Mouse (Mus musculus): ENCODE measurements at regions not wholly inside any gene's neighbourhood (a gene's known extent, or its start where the extent isn't known, plus 50 kb on each side); places are given as distances from the start of the nearest gene placed in this dataset.

DNA sequence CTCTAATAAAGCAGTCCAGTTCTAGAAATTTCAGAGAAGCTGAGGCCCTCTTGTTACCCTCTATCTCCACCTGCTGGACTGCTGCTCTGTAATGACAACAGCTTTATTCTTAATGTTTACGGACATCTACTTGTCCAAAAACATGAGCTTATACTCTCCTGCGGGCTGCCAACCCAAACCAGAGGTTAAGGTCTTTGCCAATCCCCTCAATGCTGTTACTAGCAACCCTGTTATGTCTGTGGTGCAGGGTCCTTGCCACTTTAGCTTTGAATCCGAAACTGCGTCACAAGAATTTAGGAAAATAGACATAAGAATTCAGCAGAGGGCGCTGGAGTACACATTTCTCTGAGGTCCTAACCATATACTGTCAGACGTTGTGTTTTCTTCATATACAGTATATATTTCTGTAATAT, 54.4 kb upstream of the Eda2r start:
- TF ChIP-seq CHD2 (IDR thresholded peaks at IDR 0.05; ENCODE audit: low read depth, low read length) (no peak), MAFK (IDR thresholded peaks at IDR 0.05; ENCODE audit: insufficient read depth, low read depth, low read length) (no peak), ZC3H11A (IDR thresholded peaks at IDR 0.05; ENCODE audit: borderline replicate concordance, low read depth, low read length) (no peak; the same call in 1 of the 2 replicates), ZNF384 (IDR thresholded peaks at IDR 0.05; ENCODE audit: low read depth, low read length) (no peak)

All from ES-E14 (cell line).